Mouse (Mus musculus) small intestine, adult 2 months (tissue): Measurements from ENCODE around the gene Ccdc172.

Source experiments
- CTCF ChIP-seq: fragments of 200-500 bp; IDR thresholded peaks from 2 replicates; pipeline ENCODE4 v1.5.1; 2012; ENCODE audit warnings: low read depth, mild to moderate bottlenecking, control low read depth, inconsistent platforms, low read length, moderate library complexity, mixed read lengths; ENCODE audit not compliant: insufficient replicate concordance, insufficient read length; ENCODE audit errors: extremely low read depth
- POLR2A ChIP-seq: fragments of 200-500 bp; IDR thresholded peaks from 2 replicates; pipeline ENCODE4 v1.6.1; 2012; ENCODE audit warnings: low read depth, mild to moderate bottlenecking, control low read depth, inconsistent platforms, low read length, moderate library complexity

DNA sequence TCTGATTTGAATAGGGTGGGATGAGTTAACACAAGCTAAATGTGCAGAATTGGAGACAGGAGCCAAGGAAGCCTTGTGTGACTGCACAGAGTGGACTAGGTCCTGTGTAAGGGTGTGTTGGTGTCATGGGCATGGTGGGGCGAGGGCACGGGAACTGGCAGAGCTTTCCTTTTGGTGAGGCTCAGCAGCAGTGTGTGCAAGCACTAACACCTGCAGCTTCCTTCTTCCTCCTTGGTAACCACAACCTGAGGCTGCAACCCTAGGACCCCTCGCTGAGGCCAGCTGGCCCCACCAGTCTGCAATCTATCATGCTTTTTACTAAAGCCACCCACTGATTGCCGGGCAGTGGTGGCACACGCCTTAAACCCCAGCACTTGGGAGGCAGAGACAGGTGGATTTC is 28.6 kb downstream of the Ccdc172 start:
- TF ChIP-seq CTCF (no peak), POLR2A (no peak)
